Mouse (Mus musculus) heart, embryonic 11.5 days (tissue): ENCODE results near the gene Gm7029. TPM values are rescaled to one million over a fixed set of nuclear protein-coding genes. Genes with fewer than 3 reads are reported as not detected.
"Not testable (repeated sequence)": the region's sequence is repeated elsewhere in the genome, so short reads cannot be mapped to it uniquely, and the experiment has no call there.

Source experiments
- ATAC-seq: fragments of 200-750 bp; cut with Nextera tagmentation; replicated peaks from 2 replicates; pipeline ENCODE4 v1.8.0; 2017; ENCODE audit warnings: moderate library complexity; ENCODE audit not compliant: insufficient number of reproducible peaks, low FRiP score, low TSS enrichment
- H3K27ac ChIP-seq: fragments of 300-500 bp; sonication (generic); 2 replicates; pipeline ENCODE4 v1.5.1; 2014; ENCODE audit warnings: mild to moderate bottlenecking, low read depth, low read length
- H3K27me3 ChIP-seq: fragments of 300-500 bp; sonication (generic); 2 replicates; pipeline ENCODE4 v1.6.1; 2014; ENCODE audit warnings: mild to moderate bottlenecking, low read length, mixed read lengths; ENCODE audit not compliant: control insufficient read depth, insufficient read depth
- H3K36me3 ChIP-seq: fragments of 300-500 bp; sonication (generic); 2 replicates; pipeline ENCODE4 v1.6.1; 2014; ENCODE audit warnings: mild to moderate bottlenecking, low read length, moderate library complexity, mixed read lengths; ENCODE audit not compliant: control insufficient read depth, insufficient read depth
- H3K4me1 ChIP-seq: fragments of 300-500 bp; sonication (generic); 2 replicates; pipeline ENCODE4 v1.6.1; 2014; ENCODE audit warnings: low read length; ENCODE audit not compliant: control insufficient read depth, insufficient read depth
- H3K4me2 ChIP-seq: fragments of 300-500 bp; sonication (generic); 2 replicates; pipeline ENCODE4 v1.6.1; 2014; ENCODE audit warnings: mild to moderate bottlenecking, moderate library complexity
- H3K4me3 ChIP-seq: fragments of 300-500 bp; sonication (generic); 2 replicates; pipeline ENCODE4 v1.5.1; 2014; ENCODE audit warnings: low read depth, low read length
- H3K9ac ChIP-seq: fragments of 300-500 bp; sonication (generic); 2 replicates; pipeline ENCODE4 v1.6.1; 2014; ENCODE audit warnings: mild to moderate bottlenecking, low read depth, low read length, moderate library complexity
- H3K9me3 ChIP-seq: fragments of 300-500 bp; sonication (generic); replicated peaks from 2 replicates; pipeline ENCODE4 v1.6.1; 2016; ENCODE audit warnings: low read length; ENCODE audit not compliant: control insufficient read depth
- WGBS: fragments of 180-500 bp; shearing (Covaris S2); extraction: QIAGEN DNeasy Blood & Tissue Kit; methylation state at CpG from one replicate; pipeline ENCODE4 v1.1.7; 2014; ENCODE audit not compliant: insufficient replicate concordance; 5-methylcytosine and 5-hydroxymethylcytosine counted together
- polyA plus RNA-seq: library from polyadenylated mRNA; unstranded; fragments of >200 nt; fragmentation: Nextera tagmentation; extraction: Ambion mirVana; gene quantifications from 2 replicates; pipeline ENCODE4 v1.2.1, GENCODE M21; 2014

Gm7029 gene
- polyA plus RNA-seq, 1 experiment from 2014 or later: not detected

DNA sequence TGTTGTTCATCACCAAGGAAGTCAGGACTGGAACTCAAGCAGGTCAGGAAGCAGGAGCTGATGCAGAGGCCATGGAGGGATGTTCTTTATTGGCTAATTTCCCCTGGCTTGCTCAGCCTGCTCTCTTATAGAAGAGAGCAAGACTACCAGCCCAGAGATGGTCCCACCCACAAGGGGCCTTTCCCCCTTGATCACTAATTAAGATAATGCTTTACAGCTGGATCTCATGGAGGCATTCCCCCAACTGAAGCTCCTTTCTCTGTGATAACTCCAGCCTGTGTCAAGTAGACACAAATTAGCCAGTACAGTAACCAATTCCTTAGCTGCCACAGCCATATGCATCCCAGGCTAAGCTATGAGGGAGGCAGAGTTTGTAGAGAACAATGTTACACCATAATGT lies 14.6 kb downstream of the Gm7029 start:
- not testable (repeated sequence) for ATAC-seq, H3K27ac ChIP-seq
- H3K4me3 ChIP-seq: peak overlapping the region; percentile 8; the same call in 1 of the 2 replicates

DNA sequence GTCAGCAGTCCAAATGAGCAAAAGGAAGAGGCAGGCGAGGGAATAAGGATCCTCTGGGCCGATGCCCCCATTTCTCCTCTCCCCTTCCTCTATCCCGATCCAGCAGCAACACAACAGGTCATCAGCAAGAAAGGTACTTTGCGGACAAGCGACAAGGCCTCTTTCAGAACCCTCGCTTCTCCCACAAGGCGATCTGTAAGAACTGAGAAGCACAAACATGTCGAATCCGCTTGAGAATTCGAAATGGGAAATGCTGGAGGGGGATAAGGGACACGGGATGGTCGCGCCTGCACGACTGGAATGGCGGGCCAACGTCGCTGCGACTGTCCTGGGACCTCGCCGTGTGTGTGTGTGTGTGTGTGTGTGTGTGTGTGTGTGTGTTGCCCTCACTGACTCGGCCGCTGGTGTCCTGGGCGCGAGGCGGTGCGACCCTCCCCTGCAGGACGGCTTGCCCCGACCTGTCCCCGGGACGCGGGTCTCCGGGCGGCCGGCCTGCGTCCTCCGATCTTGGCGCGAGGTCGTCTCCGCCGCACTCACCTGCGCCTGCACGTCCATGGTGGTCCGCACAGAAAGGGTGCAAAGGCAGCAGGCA lies 16.4 kb downstream of the Gm7029 start:
- under 1% methylated on average over 42 of the region's 44 CpGs for WGBS
- peak overlapping the region; percentile 80 for H3K9ac ChIP-seq
- peak overlapping the region; percentile 65 for H3K27ac ChIP-seq
- not testable (repeated sequence) for H3K4me1 ChIP-seq, H3K9me3 ChIP-seq, H3K36me3 ChIP-seq, H3K27me3 ChIP-seq
- H3K4me2 ChIP-seq: peak overlapping the region; percentile 60
- H3K4me3 ChIP-seq: peak overlapping the region; percentile 65
- ATAC-seq: peak; percentile 37

More for the DNA sequence above, 14.6 kb downstream of the Gm7029 start:
- H3K9me3 ChIP-seq, H3K9ac ChIP-seq, H3K4me1 ChIP-seq, H3K36me3 ChIP-seq, H3K27me3 ChIP-seq: not testable (repeated sequence)
- peak overlapping the region; percentile 60 for H3K4me2 ChIP-seq

DNA sequence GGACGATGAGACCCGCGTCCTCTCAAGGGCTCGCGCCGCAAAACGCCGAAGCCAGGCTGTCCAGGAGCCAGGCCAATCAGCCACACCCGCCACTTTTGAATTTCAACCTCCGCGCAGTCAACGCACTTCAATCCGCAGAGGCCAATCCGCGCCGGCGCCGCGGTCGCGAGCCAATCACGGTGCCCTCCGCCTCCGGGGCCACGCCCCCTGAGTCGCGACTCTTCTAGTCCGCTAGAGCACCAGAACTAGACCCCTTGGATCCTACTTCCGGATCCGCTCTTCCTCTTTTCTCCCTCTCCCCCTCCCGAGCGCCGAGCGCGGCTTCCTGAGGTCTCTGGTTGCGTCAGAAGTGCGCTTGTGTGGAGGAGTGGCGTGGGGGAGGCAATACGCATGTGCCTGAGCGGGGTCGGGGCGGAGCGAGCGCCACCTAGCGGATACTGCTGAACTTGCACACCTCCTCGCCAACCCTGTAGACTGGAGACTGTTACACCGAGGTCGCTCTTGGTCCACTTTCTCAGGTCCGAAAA lies 17.0 kb downstream of the Gm7029 start, which contains the start of gene Kifc1:
TSS of gene Kifc1 (minus strand) at position 129 of the 527 bp plus-strand sequence.
- WGBS: under 1% methylated on average over 49 of the region's 49 CpGs
- Histone ChIP-seq H3K9me3 (no peaks in the 10 kb centered on the region), H3K9ac (peak within 1 kb of the TSS; percentile 80), H3K27ac (peak within 1 kb of the TSS; percentile 65), H3K4me1 (peaks cover 7% of the 10 kb centered on the region; the same call in 1 of the 2 replicates), H3K4me2 (peak within 1 kb of the TSS; percentile 60), H3K36me3 (peaks cover 7% of the 10 kb centered on the region), H3K27me3 (no peaks in the 10 kb centered on the region), H3K4me3 (peak within 1 kb of the TSS; percentile 65)
- peak; percentile 98 for ATAC-seq

DNA sequence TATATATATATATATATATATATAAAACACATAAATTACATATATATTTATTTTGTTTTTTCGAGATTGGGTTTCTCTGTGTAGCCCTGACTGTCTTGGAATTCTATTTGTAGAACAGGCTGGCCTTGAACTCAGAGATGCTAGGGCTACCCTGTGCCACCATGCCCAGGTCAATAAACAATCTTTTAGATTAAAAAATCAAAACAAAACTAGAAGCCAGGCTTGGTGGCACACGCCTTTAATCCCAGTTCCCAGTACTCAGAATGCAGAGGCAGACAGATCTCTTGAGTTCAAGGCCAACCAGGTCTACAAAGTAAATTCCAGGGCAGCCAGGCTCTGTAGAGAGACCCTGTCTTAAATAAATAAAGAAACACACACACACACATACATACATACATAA lies 17.7 kb downstream of the Gm7029 start:
- H3K4me2 ChIP-seq: no peak overlapping the region
- no peaks in the 10 kb centered on the region for H3K27me3 ChIP-seq
- H3K36me3 ChIP-seq: 0 out of 2 replicates have a peak, but pooled peaks cover under 1% of the 10 kb centered on the region
- no peak overlapping the region for H3K4me3 ChIP-seq
- no peak overlapping the region for H3K27ac ChIP-seq
- H3K4me1 ChIP-seq: peaks cover 7% of the 10 kb centered on the region; the same call in 1 of the 2 replicates
- 60% methylated on average over 2 of the region's 2 CpGs for WGBS
- no peak for ATAC-seq
- no peak overlapping the region for H3K9ac ChIP-seq
- no peaks in the 10 kb centered on the region for H3K9me3 ChIP-seq

DNA sequence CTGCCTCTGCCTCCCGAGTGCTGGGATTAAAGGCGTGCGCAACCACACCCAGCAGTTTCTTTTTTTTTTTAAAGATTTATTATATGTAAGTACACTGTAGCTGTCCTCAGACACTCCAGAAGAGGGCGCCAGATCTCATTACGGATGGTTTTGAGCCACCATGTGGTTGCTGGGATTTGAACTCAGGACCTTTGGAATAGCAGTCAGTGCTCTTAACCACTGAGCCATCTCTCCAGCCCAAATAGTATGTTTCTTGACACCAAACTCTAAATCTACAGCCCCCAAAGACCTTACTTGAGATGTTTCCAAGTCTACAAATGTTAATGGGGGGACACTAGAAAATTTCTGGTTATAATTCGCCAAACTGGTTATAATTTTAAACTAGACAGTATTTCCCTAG lies 18.3 kb downstream of the Gm7029 start:
- H3K4me2 ChIP-seq, H3K27ac ChIP-seq, H3K36me3 ChIP-seq, H3K4me1 ChIP-seq, H3K4me3 ChIP-seq, H3K9ac ChIP-seq, ATAC-seq, H3K9me3 ChIP-seq, H3K27me3 ChIP-seq: not testable (repeated sequence)
- WGBS: 60% methylated on average over 6 of the region's 6 CpGs

DNA sequence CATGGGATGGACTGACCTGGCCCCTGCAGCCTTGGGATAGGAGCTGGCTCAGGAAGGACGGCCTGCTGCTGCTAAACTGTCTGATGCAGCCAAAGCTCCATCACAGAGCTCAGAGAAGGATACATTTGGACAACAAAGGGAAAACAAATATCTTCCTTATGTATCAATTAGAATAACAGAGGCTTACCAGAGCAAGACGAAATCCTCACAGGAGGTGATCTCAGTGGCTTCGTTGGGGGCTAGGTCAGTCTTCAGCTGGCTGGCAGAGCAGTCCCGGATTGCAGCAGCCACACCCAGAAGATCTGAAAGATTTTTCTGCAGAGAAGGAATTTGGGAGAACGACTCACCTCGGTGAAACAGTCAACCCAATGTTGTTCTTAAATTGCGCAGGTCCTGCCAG lies 18.8 kb downstream of the Gm7029 start:
- Histone ChIP-seq H3K4me2 (no peak overlapping the region), H3K4me3 (no peak overlapping the region), H3K27ac (no peak overlapping the region), H3K4me1 (peaks cover 7% of the 10 kb centered on the region; the same call in 1 of the 2 replicates), H3K9ac (no peak overlapping the region), H3K9me3 (no peaks in the 10 kb centered on the region), H3K36me3 (no peaks in the 10 kb centered on the region), H3K27me3 (no peaks in the 10 kb centered on the region)
- no peak for ATAC-seq
- 28% methylated on average over 7 of the region's 7 CpGs for WGBS

DNA sequence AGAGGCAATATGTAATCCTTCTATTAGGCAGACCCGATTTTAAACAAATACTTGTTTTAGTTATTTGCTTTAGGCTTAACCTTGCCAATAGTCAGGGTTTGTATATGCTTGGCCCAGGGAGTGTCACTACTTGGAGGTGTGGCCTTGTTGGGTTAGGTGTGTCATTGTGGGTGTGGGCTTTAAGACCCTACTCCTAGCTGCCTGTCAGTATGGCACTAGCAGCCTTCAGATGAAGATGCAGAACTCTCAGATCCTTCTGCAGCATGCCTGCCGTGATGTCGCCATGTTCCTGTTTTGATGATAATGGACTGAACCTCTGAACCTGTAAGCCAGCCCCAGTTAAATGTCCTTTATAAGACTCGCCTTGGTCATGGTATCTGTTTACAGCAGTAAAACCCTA lies 19.4 kb downstream of the Gm7029 start:
- WGBS: 73% methylated on average over 4 of the region's 4 CpGs
- H3K4me1 ChIP-seq, H3K27me3 ChIP-seq, H3K36me3 ChIP-seq, H3K27ac ChIP-seq, ATAC-seq, H3K9me3 ChIP-seq, H3K4me2 ChIP-seq, H3K4me3 ChIP-seq, H3K9ac ChIP-seq: not testable (repeated sequence)

DNA sequence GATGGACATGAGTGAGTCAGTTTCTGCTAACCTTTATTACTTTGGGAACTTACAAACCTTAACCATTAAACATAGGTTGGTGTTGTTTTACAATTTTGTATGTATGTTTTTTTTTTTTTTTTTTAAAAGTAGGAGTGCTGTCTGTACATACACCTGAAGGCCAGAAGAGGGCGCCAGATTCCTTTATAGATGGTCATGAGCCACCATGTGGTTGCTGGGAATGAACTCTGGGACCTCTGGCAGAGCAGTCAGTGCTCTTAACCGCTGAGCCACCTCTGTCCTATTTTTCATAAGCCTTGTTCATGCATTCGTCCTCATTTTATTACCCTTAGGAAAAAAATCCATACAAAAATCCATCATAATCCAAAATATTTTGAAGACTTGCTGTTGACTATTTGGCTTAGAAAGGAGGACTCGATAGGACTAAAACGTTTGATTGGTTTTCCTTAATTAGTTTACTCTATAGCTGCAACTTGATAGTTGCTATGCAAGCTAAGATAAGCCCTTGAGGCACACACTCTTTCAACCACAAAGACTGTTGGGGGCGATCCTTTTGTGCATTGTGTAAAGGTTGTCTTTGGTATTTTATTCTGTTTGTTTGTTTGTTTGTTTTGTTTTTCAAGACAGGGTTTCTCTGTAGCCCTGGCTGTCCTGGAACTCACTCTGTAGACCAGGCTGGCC lies 23.6 kb downstream of the Gm7029 start:
- H3K27me3 ChIP-seq: no peaks in the 10 kb centered on the region
- H3K4me2 ChIP-seq: no peak overlapping the region
- H3K9me3 ChIP-seq: no peaks in the 10 kb centered on the region
- ATAC-seq: no peak
- H3K4me1 ChIP-seq: peaks cover 3% of the 10 kb centered on the region; the same call in 1 of the 2 replicates
- H3K9ac ChIP-seq: no peak overlapping the region
- no peak overlapping the region for H3K4me3 ChIP-seq
- WGBS: 39% methylated on average over 6 of the region's 6 CpGs
- H3K36me3 ChIP-seq: no peaks in the 10 kb centered on the region
- no peak overlapping the region for H3K27ac ChIP-seq
